Comparison of ENCODE assay signal across 12 mouse cellular contexts in genomic region chr17:81502732-81503131, GRCm38 (mm10).
DNase-seq lines count a peak whose midpoint lies in the region; ATAC-seq lines count a peak whose summit lies in the region.
"Had no signal": no experiment of that assay in that cellular context is flagged by ENCODE, and none has a peak within 500 bp of the region (broad histone marks: within the 10 kb centered on the region; RNA-seq: fewer than 3 reads in every experiment).

No protein-coding gene starts in this region.

- no peak overlapping the region for H3K4me3 ChIP-seq in forebrain, embryonic 15.5 days
- H3K4me3 ChIP-seq in forebrain, embryonic 12.5 days (replicated peaks) = no peak overlapping the region
- H3K4me3 ChIP-seq: midbrain, embryonic 10.5 days had no signal

- 59% methylated on average over 3 of the region's 3 CpGs for WGBS in forebrain, embryonic 15.5 days
- 88% methylated on average over 3 of the region's 3 CpGs for WGBS in forebrain, embryonic 12.5 days

- DNase-seq in cerebellum, adult 9-10 months = peak; percentile 84
- peak; percentile 77 for DNase-seq in layer of hippocampus, adult 9-11 months
- DNase-seq in right cerebral cortex, postnatal 10 days (ENCODE audit: low spot score in 2 of 2) = peak; percentile 63 to 66
- DNase-seq in gastrocnemius, adult 18-20 months (ENCODE audit: low spot score) = no peak
- no peak for DNase-seq in urinary bladder, postnatal 36 days (ENCODE audit: low spot score in 2 of 2)
- DNase-seq: lung, adult 2 months; thymus, postnatal 14 days had no signal

- no peaks in the 10 kb centered on the region for H3K9me3 ChIP-seq in forebrain, embryonic 15.5 days
- H3K9me3 ChIP-seq in forebrain, embryonic 12.5 days = no peaks in the 10 kb centered on the region
- H3K9me3 ChIP-seq: midbrain, embryonic 10.5 days had no signal

- 0 out of 2 replicates have a peak overlapping the region, but pooled peaks have one; percentile 9 for H3K27ac ChIP-seq in forebrain, embryonic 15.5 days (replicated peaks)
- no peak overlapping the region for H3K27ac ChIP-seq in forebrain, embryonic 12.5 days
- H3K27ac ChIP-seq: midbrain, embryonic 10.5 days had no signal

- no peak overlapping the region for H3K9ac ChIP-seq in forebrain, embryonic 15.5 days (replicated peaks)
- no peak overlapping the region for H3K9ac ChIP-seq in forebrain, embryonic 12.5 days

- ATAC-seq in forebrain, embryonic 15.5 days (replicated peaks) = peak; percentile 62; the same call in 1 of the 2 replicates
- no peak for ATAC-seq in forebrain, embryonic 12.5 days (ENCODE audit: low FRiP score)
- ATAC-seq in inflammation-experienced regulatory T-cells, adult 6 months = no peak
- ATAC-seq: intestine, embryonic 16.5 days had no signal

- peaks cover 25% of the 10 kb centered on the region for H3K4me1 ChIP-seq in forebrain, embryonic 15.5 days
- peaks cover 9% of the 10 kb centered on the region for H3K4me1 ChIP-seq in forebrain, embryonic 12.5 days

- no peaks in the 10 kb centered on the region for H3K36me3 ChIP-seq in forebrain, embryonic 15.5 days
- H3K36me3 ChIP-seq in forebrain, embryonic 12.5 days (replicated peaks) = no peaks in the 10 kb centered on the region
- H3K36me3 ChIP-seq: midbrain, embryonic 10.5 days had no signal

- H3K4me2 ChIP-seq in forebrain, embryonic 15.5 days (replicated peaks) = no peak overlapping the region
- H3K4me2 ChIP-seq in forebrain, embryonic 12.5 days = no peak overlapping the region

- H3K27me3 ChIP-seq in forebrain, embryonic 15.5 days = no peaks in the 10 kb centered on the region
- H3K27me3 ChIP-seq in forebrain, embryonic 12.5 days = no peaks in the 10 kb centered on the region

Comparison
In these comparisons a context has a peak if more than half of its experiments do, and no peak if none do; other contexts are left out.
1. DNase-seq: peak in cerebellum, adult 9-10 months (single experiment), layer of hippocampus, adult 9-11 months (single experiment) and right cerebral cortex, postnatal 10 days (2 of 2); none in gastrocnemius, adult 18-20 months (single experiment) and urinary bladder, postnatal 36 days (0 of 2).